Mouse (Mus musculus) heart, adult 8-10 months (tissue): ENCODE results near the gene Rabl6. TPM values are rescaled to one million over a fixed set of nuclear protein-coding genes. Genes with fewer than 3 reads are reported as not detected.

ENCODE experiments used
- DNase-seq: peaks from one replicate; pipeline ENCODE4 v3.0.0; 2022; ENCODE audit warnings: low spot score
- total RNA-seq, 4 experiments: library from RNA; stranded (reverse); gene quantifications; 2 replicates each; pipeline ENCODE4 v1.2.4; 2022

Rabl6 gene
- total RNA-seq, 4 experiments from 2014 or later, result 67.3 to 75.3 (median 71.3) TPM

DNA sequence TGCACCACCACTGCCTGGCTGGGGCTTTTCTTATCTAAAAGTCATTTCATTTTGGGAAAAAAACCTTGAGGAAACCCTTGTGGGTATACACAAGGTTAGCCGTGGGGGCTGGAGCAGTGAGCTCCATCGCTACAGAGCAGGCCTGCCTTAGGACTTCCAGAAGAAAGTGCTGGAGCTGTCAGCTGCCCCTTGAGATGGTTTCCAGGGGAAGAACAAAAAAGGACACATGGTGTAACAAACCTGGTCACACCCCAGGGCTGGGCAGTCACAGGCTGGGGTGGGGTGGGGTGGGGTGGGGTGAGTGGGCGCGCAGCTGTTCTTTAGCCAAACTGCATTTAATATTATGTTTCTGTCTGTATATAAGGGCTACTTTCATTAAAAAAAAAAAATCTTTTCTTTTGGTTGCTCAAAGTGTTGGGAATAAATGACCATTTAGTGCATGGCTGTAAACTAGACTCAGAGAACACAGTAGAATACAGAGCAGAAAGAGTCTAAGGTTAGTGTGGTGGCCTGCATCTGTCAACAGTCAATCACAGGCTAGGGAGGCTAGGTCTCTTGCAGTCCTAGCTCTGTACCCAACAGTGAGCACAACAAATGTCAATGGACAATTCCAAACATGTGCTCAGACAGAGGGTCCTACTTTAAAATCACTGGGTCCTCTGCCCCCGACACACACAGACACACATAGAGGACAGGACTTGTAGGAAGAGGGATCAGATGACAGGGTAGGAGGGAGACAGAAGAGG is 11.4 kb downstream of the Rabl6 start:
- DNase-seq, result no peak

DNA sequence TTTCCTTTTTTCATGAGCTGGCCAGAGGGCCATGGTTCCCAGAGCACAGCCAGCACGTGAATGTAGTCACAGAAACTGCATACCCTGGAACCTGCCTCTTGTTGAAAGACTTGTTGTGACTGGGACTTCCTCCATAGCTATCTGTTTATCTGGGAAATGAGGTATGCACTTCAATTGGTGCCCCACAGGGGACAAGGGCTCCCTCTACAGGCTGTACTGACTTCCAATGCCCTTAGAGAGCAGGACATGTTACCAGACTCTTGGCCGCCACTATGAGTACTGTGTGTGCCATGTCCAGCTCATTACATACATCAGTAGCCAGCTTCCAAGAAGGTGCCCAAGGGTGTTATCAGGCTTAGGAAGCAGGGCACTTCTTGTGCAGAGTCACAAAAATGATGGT is 16.5 kb downstream of the Rabl6 start:
- DNase-seq, result no peak

DNA sequence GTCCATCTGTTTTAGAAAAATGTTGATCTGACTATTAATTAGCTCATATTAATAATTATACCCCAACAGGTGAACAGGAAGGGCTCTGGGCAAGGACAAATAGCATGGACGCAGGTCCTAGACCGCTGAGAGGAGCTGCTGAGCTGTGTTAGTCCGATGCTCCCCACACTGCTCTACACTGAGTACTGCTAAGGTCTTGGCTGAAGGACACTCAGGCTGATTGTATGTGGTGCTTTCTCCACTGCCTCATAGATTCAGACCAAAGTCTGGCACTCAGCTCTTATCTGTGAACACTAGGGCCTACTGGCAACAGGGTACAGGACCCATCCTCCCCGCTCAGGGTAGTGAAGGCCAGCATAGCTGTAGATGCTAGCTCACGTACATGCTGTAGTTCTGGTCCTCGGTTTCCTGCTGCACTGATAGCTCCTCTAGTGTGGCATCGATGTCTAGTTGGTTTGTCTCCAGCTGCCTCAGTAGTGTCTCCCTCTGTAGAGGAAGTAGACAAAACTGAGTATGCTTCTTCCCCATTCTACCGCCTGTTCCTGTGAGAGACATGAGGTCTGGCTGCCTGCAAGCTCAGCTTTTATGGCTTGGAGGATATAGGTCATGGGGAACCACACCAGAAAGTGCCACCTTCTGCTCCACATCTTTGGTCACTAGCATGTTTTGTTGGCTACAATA is 20.0 kb downstream of the Rabl6 start:
- DNase-seq, result no peak

- no peak for DNase-seq
Observed at GRCm38 (mm10) chr2:25587290-25587689, 21.0 kb downstream of the Rabl6 start.

DNA sequence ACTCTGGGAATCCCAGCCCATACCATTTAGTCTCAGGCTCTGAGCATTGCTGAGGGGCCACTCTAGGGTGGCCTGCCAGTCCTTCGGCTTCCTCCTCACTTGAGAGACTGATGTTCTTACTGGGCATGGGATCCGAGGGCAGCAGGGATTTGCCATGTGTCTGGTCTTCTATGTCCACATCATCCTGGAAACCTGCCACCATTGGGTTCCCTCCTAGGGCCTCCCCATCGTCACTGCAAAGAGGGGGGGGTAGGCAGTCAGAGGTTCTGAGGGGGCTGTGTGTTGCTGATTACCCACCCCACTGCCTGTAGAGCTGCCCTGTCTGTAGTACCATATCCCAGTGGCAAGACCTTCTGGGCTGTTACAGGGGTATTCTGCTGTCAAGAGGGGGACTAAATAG is 22.7 kb downstream of the Rabl6 start:
- DNase-seq, result no peak

DNA sequence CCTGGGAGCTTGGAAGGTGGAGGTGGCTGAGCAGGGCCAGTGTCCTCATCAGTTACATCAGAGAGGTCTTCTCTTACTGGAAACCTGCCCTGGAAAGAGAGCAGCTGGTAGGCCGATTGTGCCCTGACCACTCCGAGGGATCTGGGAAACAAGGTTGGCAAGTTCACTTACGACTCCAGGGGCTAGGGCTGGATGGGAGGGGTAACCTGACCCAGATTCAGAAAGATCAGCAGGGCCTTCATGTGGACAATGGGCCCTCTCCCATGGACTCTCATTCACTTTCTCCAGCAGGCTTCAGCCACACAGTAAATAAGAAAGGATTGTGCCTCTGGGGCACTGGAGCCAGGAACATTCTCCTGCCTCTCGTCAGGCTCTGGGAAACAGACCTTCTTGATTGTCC is 23.5 kb downstream of the Rabl6 start:
- DNase-seq, result no peak

GRCm38 (mm10) chr2:25584152-25584551 is 24.2 kb downstream of the Rabl6 start:
- DNase-seq, result no peak

DNA sequence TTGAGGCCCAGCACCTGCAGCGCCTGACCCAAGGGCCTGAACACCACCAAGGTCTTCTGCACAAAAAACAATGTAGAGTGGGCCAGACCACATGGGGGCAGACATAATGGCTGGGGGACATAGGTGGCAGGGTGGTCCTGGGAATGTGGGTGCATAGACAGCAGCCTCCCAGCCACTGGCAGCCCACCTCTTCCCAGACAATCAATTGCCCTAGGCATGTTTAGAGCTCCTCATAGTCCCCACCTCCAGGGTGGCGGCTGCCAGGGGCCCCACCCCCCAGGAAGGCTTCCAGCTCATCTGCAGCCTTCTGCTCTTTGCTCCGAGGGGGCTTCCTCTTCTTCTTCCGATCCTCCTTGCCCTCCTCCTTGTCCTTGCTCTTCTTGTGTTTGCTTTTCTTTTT is 24.8 kb downstream of the Rabl6 start:
- no peak for DNase-seq

- no peak for DNase-seq
Observed at GRCm38 (mm10) chr2:25583120-25583481, 25.2 kb downstream of the Rabl6 start.

- DNase-seq, result no peak
Observed at GRCm38 (mm10) chr2:25582466-25583119, 25.7 kb downstream of the Rabl6 start.

DNA sequence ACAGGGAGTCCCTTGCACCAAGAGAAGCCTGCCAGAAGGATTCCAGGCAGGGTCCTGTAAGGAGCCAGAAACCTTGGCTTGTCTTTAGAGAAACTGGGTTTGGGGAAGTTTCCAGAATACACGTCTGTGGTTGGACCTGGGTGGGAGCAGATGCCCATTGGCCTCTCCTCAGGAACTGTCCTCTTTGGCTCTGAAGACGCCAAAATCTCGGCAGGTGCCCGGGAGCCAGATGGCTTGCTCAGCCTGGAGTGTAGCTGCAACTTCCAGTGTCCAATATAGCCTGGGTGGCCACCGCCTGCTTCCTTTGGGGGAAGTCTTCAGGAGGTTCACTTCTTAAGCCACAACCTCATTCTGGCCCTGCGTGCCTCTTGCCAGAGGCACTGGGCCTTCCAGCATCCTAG is 26.4 kb downstream of the Rabl6 start:
- no peak for DNase-seq

DNA sequence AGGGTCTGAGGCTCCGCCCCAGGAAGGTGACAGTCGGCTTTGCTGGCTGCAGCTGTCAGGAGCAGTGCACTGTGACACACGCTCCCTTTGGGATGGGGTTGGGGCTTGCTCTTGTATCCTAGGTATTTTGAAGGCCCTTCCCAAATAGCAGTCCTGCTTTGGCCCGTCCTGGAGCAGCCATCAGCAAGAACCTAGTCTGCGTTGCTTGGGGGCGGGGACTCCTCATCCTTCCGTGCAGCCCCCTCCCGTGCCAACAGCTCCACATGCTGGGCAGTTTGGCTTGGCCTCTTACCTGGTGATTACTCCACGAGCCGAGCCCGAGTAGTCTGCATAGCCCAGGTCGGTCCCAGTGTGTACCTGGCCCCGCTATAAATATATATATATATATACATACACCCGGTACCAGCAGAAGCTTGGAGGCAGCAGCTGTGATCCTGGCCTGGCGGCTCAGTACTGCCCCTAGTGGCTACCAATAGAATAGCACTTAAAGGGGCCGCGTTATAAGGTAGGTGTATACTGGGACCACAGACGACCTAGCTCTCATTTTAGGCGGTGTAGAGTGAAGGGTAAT is 26.9 kb downstream of the Rabl6 start, which contains the start of gene Ajm1:
Gene Ajm1, minus strand, starts transcription at position 464 of the 571 bp plus-strand sequence.
- DNase-seq, result peak; percentile 62

DNA sequence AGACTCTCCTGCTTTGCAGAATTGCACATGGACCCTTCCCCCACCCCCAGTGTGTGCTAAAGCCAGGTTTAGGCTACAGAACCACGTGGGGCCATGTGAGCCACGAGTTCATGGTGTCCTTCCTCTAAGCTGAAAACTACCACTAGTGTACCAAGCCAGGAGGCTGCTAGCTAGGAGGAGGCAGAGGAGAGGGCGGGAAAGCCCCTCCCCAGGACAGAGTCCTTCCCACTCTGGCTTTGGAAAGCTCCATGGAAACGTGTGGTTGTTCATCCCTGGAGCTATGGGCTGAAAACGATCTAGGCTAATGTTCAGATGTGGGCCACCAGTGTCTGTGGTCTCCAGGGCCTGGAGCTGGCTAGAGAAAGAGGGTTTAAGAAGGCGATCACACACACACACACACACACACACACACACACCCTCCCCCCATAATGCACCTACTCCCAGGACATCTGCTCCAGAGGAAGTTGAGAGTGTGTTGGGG is 27.7 kb downstream of the Rabl6 start:
- no peak for DNase-seq

- DNase-seq, result no peak
Observed at GRCm38 (mm10) chr2:25579737-25580460, 28.4 kb downstream of the Rabl6 start.

DNA sequence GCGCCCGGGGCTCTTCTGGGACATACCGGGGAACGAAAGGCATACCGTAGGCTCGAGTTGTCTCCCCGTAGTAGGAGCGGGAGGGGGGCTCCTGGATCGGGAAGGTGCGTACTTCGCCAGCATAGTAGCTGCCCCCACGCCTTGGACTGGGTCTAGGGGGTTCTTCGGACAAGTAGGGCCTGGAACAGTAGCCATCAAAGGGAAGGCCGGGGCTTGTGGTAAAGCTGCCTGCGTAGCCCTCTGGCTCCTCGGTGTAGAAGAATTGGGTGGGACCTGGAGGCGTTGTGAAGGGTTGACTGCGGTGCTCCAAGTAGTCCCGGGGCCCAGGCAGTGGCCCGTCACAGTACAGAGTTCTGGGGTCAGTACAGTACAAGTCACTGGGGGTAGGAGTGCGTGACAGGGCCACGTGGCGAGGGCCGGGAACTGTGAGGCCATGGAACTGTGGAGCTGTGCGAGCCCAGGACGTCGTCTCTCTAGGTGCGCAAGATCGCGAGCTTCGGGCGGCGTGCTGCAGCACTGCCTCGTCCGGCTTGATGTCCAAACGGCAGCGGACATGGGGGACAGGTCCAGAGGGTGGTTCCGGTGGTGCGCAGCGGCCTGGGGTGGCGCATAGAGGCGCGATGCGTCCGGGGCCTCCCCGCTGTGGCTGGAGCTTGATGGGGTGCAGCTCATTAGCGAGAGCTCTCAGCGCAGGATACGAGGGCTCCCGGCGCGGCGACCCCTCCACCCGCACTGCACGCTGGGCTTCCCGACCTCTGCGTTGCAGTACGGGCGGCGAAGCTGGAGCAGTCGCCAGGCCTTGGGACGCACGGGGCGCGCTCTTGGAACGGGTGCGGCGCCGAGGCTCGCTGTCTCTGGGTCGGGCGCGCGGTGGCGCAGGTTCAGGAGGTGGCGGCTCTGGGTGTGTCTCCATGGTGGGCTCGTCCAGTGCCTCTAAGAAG is 29.3 kb downstream of the Rabl6 start:
- DNase-seq, result no peak

DNA sequence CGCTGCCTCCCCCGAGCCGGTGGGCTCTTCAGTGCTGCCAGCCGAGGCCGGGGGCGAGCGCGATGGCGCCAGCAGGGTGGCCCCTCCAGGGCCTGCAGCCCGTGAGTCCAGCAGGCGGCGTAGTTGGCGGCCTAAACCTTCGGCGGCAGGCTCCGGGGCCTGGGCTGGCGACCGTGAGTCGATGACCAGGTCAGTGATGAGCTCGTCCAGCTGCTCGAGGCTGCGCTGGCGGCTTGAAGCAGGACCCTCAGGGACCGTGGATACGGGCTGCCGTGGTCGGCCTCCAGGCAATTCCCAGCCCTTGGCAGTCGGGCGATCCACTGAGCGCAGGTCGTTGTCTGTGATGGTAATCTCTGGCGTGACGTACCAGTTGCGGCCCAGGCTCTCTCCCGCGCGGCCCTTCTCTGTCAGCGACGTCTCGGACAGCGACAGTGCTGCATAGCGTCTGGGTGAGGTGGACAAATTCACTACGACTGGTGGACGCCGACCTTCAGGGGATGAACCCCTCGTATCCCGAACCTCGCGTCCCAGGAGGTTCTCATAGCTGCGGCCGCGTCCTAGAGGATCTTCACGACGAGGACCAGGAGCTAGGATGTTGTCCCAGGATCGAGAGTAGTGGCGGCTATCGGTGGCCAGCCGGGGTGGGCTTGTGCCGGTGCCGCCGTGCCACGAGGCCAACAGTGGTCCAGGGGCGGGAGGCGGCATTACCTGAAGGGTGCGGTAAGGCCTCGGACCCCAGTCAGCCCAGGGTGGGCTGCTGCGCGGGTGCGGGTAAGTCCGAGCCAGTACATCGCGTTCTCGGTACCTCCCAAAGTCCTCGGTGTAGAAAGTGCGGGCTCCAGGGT is 30.1 kb downstream of the Rabl6 start:
- no peak for DNase-seq

DNA sequence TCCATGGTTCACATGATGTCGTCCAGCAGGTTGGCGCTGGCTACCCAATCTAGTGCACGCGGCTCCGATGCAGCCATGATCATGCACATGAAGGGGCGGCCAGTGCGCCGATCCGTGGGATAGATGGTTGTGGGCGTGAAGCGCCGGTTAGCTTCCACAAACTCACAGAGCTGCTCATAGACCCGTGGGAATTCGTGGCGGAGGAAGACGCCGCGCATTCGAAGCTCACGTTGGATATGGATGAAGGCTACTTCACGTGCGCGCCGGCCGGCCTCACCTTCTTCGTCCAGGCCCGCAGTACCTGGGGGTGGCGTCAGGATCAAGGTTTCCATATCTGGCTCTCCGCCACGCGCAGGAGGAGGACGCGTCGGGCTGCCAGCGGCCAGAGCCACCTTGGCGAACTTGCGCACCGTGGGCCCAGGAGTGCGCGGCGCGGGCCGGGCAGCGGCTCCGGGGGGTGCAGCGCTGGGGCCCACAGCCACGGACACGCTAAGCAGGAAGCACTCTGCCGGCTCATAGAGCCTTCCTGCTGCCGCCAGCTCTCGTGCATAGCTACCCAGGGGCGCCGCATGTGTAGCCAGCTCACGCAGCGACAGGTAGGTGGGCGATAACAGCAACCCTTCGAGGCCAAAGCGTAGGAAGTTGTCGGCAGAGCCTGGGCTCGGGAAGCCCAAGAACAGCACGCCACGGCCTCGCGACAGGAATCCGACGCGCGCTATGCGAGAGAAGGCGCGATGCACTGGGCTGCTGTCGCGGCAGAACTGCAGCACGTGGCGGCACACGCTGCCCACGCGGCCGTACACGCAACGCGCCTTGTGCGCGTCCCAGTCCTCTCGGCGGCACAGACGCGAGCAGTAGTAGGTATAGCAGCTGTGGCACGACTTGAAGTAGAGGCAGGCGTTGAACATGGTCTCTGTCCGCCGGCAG is 31.1 kb downstream of the Rabl6 start:
- no peak for DNase-seq
